Mouse (Mus musculus): ENCODE data around the gene Snx3. TPM values are rescaled to one million over a fixed set of nuclear protein-coding genes. Genes with fewer than 3 reads are reported as not detected.

Gene Snx3
- polyA plus RNA-seq, 1 experiment from 2014 or later: 292 TPM

GRCm38 (mm10) chr10:42559581-42560200 lies 57.9 kb downstream of the Snx3 start:
- Histone ChIP-seq H3K27ac (ENCODE audit: low read depth, low read length) (no peak overlapping the region), H3K4me3 (ENCODE audit: low read depth, low read length) (no peak overlapping the region), H3K9me3 (ENCODE audit: control insufficient read depth, low read length) (no peaks in the 10 kb centered on the region), H3K9ac (replicated peaks; ENCODE audit: low read depth, low read length) (no peak overlapping the region), H3K36me3 (ENCODE audit: control insufficient read depth, insufficient read depth, low read length) (no peaks in the 10 kb centered on the region), H3K4me2 (ENCODE audit: low read depth, low read length) (no peak overlapping the region), H3K4me1 (ENCODE audit: control insufficient read depth, insufficient read depth, low read length) (no peaks in the 10 kb centered on the region), H3K27me3 (ENCODE audit: control insufficient read depth, insufficient read depth, low read length) (peaks cover 14% of the 10 kb centered on the region; the same call in 1 of the 2 replicates)
- no peak for ATAC-seq (ENCODE audit: low read depth)
- 79% methylated on average over 5 of the region's 5 CpGs for WGBS

- Histone ChIP-seq H3K9ac (replicated peaks; ENCODE audit: low read depth, low read length) (no peak overlapping the region), H3K27me3 (ENCODE audit: control insufficient read depth, insufficient read depth, low read length) (peaks cover 34% of the 10 kb centered on the region), H3K9me3 (ENCODE audit: control insufficient read depth, low read length) (no peaks in the 10 kb centered on the region), H3K36me3 (ENCODE audit: control insufficient read depth, insufficient read depth, low read length) (no peaks in the 10 kb centered on the region), H3K4me2 (ENCODE audit: low read depth, low read length) (no peak overlapping the region), H3K27ac (ENCODE audit: low read depth, low read length) (no peak overlapping the region), H3K4me3 (ENCODE audit: low read depth, low read length) (no peak overlapping the region), H3K4me1 (ENCODE audit: control insufficient read depth, insufficient read depth, low read length) (no peaks in the 10 kb centered on the region)
- ATAC-seq (ENCODE audit: low read depth): no peak
- 1% methylated on average over 12 of the region's 12 CpGs for WGBS
These were observed 60.4 kb downstream of the Snx3 start for GRCm38 (mm10) chr10:42562272-42562671.

- peaks cover 73% of the 10 kb centered on the region for H3K27me3 ChIP-seq (ENCODE audit: control insufficient read depth, insufficient read depth, low read length)
- H3K4me1 ChIP-seq (ENCODE audit: control insufficient read depth, insufficient read depth, low read length): 0 out of 2 replicates have a peak, but pooled peaks cover 3% of the 10 kb centered on the region
- H3K36me3 ChIP-seq (ENCODE audit: control insufficient read depth, insufficient read depth, low read length): no peaks in the 10 kb centered on the region
- no peak overlapping the region for H3K4me3 ChIP-seq (ENCODE audit: low read depth, low read length)
- no peaks in the 10 kb centered on the region for H3K9me3 ChIP-seq (ENCODE audit: control insufficient read depth, low read length)
- no peak overlapping the region for H3K4me2 ChIP-seq (ENCODE audit: low read depth, low read length)
- no peak for ATAC-seq (ENCODE audit: low read depth)
- no peak overlapping the region for H3K27ac ChIP-seq (ENCODE audit: low read depth, low read length)
- no peak overlapping the region for H3K9ac ChIP-seq (replicated peaks; ENCODE audit: low read depth, low read length)
- WGBS: 2% methylated on average over 20 of the region's 20 CpGs
These were observed 70.7 kb downstream of the Snx3 start for GRCm38 (mm10) chr10:42572567-42572966.

GRCm38 (mm10) chr10:42572971-42573370 lies 71.1 kb downstream of the Snx3 start:
- Histone ChIP-seq H3K27me3 (ENCODE audit: control insufficient read depth, insufficient read depth, low read length) (peaks cover 77% of the 10 kb centered on the region), H3K4me3 (ENCODE audit: low read depth, low read length) (no peak overlapping the region), H3K9ac (replicated peaks; ENCODE audit: low read depth, low read length) (no peak overlapping the region), H3K4me2 (ENCODE audit: low read depth, low read length) (no peak overlapping the region), H3K36me3 (ENCODE audit: control insufficient read depth, insufficient read depth, low read length) (no peaks in the 10 kb centered on the region), H3K27ac (ENCODE audit: low read depth, low read length) (no peak overlapping the region), H3K9me3 (ENCODE audit: control insufficient read depth, low read length) (no peaks in the 10 kb centered on the region), H3K4me1 (ENCODE audit: control insufficient read depth, insufficient read depth, low read length) (0 out of 2 replicates have a peak, but pooled peaks cover 3% of the 10 kb centered on the region)
- under 1% methylated on average over 15 of the region's 15 CpGs for WGBS
- ATAC-seq (ENCODE audit: low read depth): no peak

GRCm38 (mm10) chr10:42574639-42575038 lies 72.8 kb downstream of the Snx3 start:
- H3K4me3 ChIP-seq (ENCODE audit: low read depth, low read length): no peak overlapping the region
- H3K27ac ChIP-seq (ENCODE audit: low read depth, low read length): no peak overlapping the region
- no peak overlapping the region for H3K9ac ChIP-seq (replicated peaks; ENCODE audit: low read depth, low read length)
- 0 out of 2 replicates have a peak, but pooled peaks cover 3% of the 10 kb centered on the region for H3K4me1 ChIP-seq (ENCODE audit: control insufficient read depth, insufficient read depth, low read length)
- no peak for ATAC-seq (ENCODE audit: low read depth)
- H3K27me3 ChIP-seq (ENCODE audit: control insufficient read depth, insufficient read depth, low read length): peaks cover 81% of the 10 kb centered on the region
- H3K36me3 ChIP-seq (ENCODE audit: control insufficient read depth, insufficient read depth, low read length): no peaks in the 10 kb centered on the region
- H3K9me3 ChIP-seq (ENCODE audit: control insufficient read depth, low read length): no peaks in the 10 kb centered on the region
- under 1% methylated on average over 10 of the region's 10 CpGs for WGBS
- no peak overlapping the region for H3K4me2 ChIP-seq (ENCODE audit: low read depth, low read length)

DNA sequence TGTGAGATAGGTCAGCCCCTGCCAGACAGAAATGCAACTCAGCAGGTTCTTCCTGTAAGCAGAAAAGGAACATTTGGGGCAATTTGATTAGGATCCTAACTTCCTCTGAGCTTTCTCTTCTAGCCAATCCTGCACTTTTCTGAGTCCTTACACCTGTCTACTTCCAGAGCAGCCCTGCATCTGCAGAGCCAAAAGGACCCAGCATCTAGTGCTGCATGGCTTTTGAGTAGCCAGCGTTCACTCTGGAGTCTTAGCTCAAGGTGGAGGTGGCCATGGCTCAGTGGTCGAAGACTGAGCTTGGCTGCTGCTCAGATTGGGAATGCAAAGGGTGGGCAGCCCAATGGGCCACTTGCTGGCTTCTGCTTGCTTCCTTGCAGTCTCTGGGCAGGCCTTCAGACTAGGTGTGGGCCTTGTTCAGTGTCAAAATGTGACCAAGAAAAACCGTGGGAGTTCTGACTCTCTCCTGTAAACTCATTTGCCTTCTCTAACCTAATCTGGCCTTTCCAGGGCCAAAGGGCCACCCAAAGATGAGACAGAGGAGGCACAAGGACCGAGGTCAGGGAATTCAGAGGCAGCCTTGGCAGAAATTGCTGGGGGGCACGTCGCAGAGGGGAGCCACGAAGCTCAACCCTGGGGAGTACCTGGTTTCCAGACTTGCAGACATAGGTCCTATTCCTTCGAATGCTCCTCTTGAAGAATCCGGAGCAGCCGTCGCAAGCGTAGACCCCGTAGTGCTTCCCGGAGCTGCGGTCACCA lies 75.9 kb downstream of the Snx3 start:
- Histone ChIP-seq H3K27ac (ENCODE audit: low read depth, low read length) (no peak overlapping the region), H3K27me3 (ENCODE audit: control insufficient read depth, insufficient read depth, low read length) (peaks cover 82% of the 10 kb centered on the region), H3K4me1 (ENCODE audit: control insufficient read depth, insufficient read depth, low read length) (0 out of 2 replicates have a peak, but pooled peaks cover 6% of the 10 kb centered on the region), H3K9ac (replicated peaks; ENCODE audit: low read depth, low read length) (no peak overlapping the region), H3K4me3 (ENCODE audit: low read depth, low read length) (no peak overlapping the region), H3K9me3 (ENCODE audit: control insufficient read depth, low read length) (no peaks in the 10 kb centered on the region), H3K4me2 (ENCODE audit: low read depth, low read length) (no peak overlapping the region), H3K36me3 (ENCODE audit: control insufficient read depth, insufficient read depth, low read length) (no peaks in the 10 kb centered on the region)
- ATAC-seq (ENCODE audit: low read depth): no peak
- WGBS: 1% methylated on average over 15 of the region's 15 CpGs

- H3K27ac ChIP-seq (ENCODE audit: low read depth, low read length): no peak overlapping the region
- no peaks in the 10 kb centered on the region for H3K9me3 ChIP-seq (ENCODE audit: control insufficient read depth, low read length)
- peaks cover 80% of the 10 kb centered on the region for H3K27me3 ChIP-seq (ENCODE audit: control insufficient read depth, insufficient read depth, low read length)
- 2% methylated on average over 15 of the region's 15 CpGs for WGBS
- no peak overlapping the region for H3K4me2 ChIP-seq (ENCODE audit: low read depth, low read length)
- 0 out of 2 replicates have a peak, but pooled peaks cover 3% of the 10 kb centered on the region for H3K4me1 ChIP-seq (ENCODE audit: control insufficient read depth, insufficient read depth, low read length)
- ATAC-seq (ENCODE audit: low read depth): no peak
- H3K9ac ChIP-seq (replicated peaks; ENCODE audit: low read depth, low read length): no peak overlapping the region
- no peaks in the 10 kb centered on the region for H3K36me3 ChIP-seq (ENCODE audit: control insufficient read depth, insufficient read depth, low read length)
- H3K4me3 ChIP-seq (ENCODE audit: low read depth, low read length): no peak overlapping the region
These were observed 76.4 kb downstream of the Snx3 start for GRCm38 (mm10) chr10:42578281-42578675.

DNA sequence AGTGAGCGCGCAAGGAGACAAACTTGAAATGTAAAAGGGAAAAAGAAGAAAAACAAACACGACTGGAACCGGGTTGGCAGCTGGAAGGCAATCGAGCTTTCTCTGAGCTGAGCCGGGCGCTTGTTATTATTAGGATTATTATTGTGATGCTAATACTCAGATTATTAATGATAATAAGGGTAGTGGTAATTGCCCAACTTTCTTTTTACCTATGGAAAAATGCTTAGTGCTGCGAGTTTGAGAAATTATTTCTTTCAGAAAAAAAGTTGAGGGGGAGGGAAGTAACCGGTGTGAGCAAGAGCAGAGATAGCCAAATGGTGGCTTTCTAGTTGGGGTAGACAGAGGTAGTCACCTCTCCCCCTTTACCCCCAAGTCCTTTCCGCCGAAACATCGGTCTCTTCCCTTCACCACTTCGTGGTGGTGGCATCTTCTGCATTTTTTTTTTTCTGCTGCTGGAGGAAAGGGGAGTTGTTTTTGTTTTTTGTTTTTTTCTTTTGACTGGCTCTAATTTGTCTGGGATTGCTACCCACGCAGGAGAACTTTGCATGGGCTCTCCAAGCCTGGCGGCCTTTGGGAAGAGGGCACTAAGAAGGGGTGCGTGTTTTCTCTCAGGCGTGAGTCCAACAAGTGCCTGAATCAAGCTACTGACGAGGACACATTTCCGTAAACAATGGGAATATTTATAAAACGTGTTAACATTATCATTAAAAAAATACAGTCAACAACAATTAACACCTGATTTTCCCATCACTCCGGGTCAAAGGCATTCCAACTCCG lies 77.1 kb downstream of the Snx3 start:
- Histone ChIP-seq H3K4me2 (ENCODE audit: low read depth, low read length) (no peak overlapping the region), H3K4me3 (ENCODE audit: low read depth, low read length) (no peak overlapping the region), H3K36me3 (ENCODE audit: control insufficient read depth, insufficient read depth, low read length) (no peaks in the 10 kb centered on the region), H3K27me3 (ENCODE audit: control insufficient read depth, insufficient read depth, low read length) (peaks cover 80% of the 10 kb centered on the region), H3K9ac (replicated peaks; ENCODE audit: low read depth, low read length) (no peak overlapping the region), H3K27ac (ENCODE audit: low read depth, low read length) (no peak overlapping the region), H3K4me1 (ENCODE audit: control insufficient read depth, insufficient read depth, low read length) (0 out of 2 replicates have a peak, but pooled peaks cover 5% of the 10 kb centered on the region), H3K9me3 (ENCODE audit: control insufficient read depth, low read length) (no peaks in the 10 kb centered on the region)
- no peak for ATAC-seq (ENCODE audit: low read depth)
- WGBS: 1% methylated on average over 22 of the region's 22 CpGs
